In the genomic region with DNA sequence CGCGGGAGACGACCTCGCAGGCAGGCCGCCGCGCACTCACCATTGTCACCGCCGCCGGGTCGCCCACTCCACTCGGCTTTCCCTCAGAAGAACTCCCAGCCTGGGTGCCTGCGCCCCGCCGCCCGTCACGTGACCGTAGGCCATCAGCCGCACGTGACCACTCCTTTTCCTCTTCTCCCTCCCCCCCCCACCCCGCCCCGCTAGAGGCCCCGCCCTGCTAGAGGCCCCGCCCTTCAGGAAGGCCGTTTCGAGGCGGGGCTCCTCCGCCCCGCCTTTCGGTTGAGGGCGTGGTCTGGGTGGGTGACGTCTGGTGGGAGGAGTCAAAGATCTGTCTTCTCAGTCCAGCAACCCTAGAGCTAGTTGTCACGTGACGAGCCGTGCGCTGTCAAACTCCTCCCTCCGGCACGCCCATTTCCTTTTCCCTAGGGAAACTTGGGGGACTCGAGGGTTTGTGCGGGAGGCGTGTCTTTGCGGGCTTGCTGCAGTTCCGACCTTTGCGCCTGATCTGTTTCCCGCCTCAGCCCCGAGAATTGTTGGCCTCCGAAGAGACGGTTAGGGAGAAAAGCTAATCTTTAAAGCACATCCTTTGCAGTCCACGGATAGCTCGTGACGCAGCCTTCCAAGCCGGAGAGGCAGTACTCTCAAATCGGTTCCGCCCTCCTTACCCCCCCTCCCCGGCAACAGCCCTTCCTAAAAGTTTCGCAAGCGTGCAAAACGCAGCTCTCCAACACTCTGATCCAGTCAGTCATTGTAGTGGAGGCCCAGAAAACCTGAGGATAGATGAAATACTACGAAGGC, we compare ENCODE assay signal across 7 mouse cellular contexts. TPM values are rescaled to one million over a fixed set of nuclear protein-coding genes. Genes with fewer than 3 reads are reported as not detected.
DNase-seq lines count a peak whose midpoint lies in the region; ATAC-seq lines count a peak whose summit lies in the region.

TSS of gene Vps26a (minus strand) at position 188 of the 798 bp plus-strand sequence.

- H3K9ac ChIP-seq in embryonic facial prominence, embryonic 11.5 days (replicated peaks; ENCODE audit: low read length), result peak within 1 kb of the TSS; percentile 78
- peak within 1 kb of the TSS; percentile 88 for H3K9ac ChIP-seq in midbrain, embryonic 13.5 days (replicated peaks)

- DNase-seq in adrenal gland, postnatal 14 days, result peak; percentile 99
- DNase-seq in embryonic facial prominence, embryonic 11.5 days (ENCODE audit: low spot score), result peak; percentile 100
- peak; percentile 100 for DNase-seq in kidney, adult 11 months
- peak; percentile 99 for DNase-seq in limb, embryonic 10.5 days (ENCODE audit: low spot score)
- DNase-seq in spleen, adult 12 weeks (ENCODE audit: low spot score), result peak; percentile 98

- H3K4me1 ChIP-seq in embryonic facial prominence, embryonic 11.5 days (ENCODE audit: control insufficient read depth, insufficient read depth, low read length), result peaks cover 2% of the 10 kb centered on the region; the same call in 1 of the 2 replicates
- peaks cover 11% of the 10 kb centered on the region for H3K4me1 ChIP-seq in limb, embryonic 10.5 days
- peaks cover 27% of the 10 kb centered on the region for H3K4me1 ChIP-seq in midbrain, embryonic 13.5 days (replicated peaks)

- H3K27me3 ChIP-seq in embryonic facial prominence, embryonic 11.5 days (ENCODE audit: control insufficient read depth, insufficient read depth, low read length), result no peaks in the 10 kb centered on the region
- no peaks in the 10 kb centered on the region for H3K27me3 ChIP-seq in limb, embryonic 10.5 days (ENCODE audit: low read depth, poor library complexity, severe bottlenecking)
- H3K27me3 ChIP-seq in midbrain, embryonic 13.5 days, result no peaks in the 10 kb centered on the region

- WGBS in embryonic facial prominence, embryonic 11.5 days, result under 1% methylated on average over 53 of the region's 59 CpGs
- WGBS in limb, embryonic 10.5 days, result 1% methylated on average over 59 of the region's 59 CpGs
- under 1% methylated on average over 52 of the region's 59 CpGs for WGBS in midbrain, embryonic 13.5 days

- ATAC-seq in embryonic facial prominence, embryonic 11.5 days (replicated peaks; ENCODE audit: insufficient number of reproducible peaks, low FRiP score, low TSS enrichment, low read depth), result peak; percentile 85
- ATAC-seq in granulocyte monocyte progenitor cell, adult 5-6 weeks (replicated peaks; ENCODE audit: poor library complexity, severe bottlenecking), result peak; percentile 74
- peak; percentile 92 for ATAC-seq in midbrain, embryonic 13.5 days

- H3K36me3 ChIP-seq in embryonic facial prominence, embryonic 11.5 days (replicated peaks; ENCODE audit: control insufficient read depth, insufficient read depth, low read depth, low read length), result no peaks in the 10 kb centered on the region
- H3K36me3 ChIP-seq in limb, embryonic 10.5 days, result no peaks in the 10 kb centered on the region
- H3K36me3 ChIP-seq in midbrain, embryonic 13.5 days, result no peaks in the 10 kb centered on the region

- H3K9me3 ChIP-seq in embryonic facial prominence, embryonic 11.5 days (replicated peaks; ENCODE audit: control insufficient read depth, low read length), result no peaks in the 10 kb centered on the region
- no peaks in the 10 kb centered on the region for H3K9me3 ChIP-seq in limb, embryonic 10.5 days (replicated peaks)
- H3K9me3 ChIP-seq in midbrain, embryonic 13.5 days, result no peaks in the 10 kb centered on the region

- H3K4me3 ChIP-seq in embryonic facial prominence, embryonic 11.5 days (ENCODE audit: low read depth, low read length), result peak within 1 kb of the TSS; percentile 97
- H3K4me3 ChIP-seq in limb, embryonic 10.5 days, result peak within 1 kb of the TSS; percentile 97
- peak within 1 kb of the TSS; percentile 93 for H3K4me3 ChIP-seq in midbrain, embryonic 13.5 days (replicated peaks)

- H3K4me2 ChIP-seq in embryonic facial prominence, embryonic 11.5 days (ENCODE audit: low read depth, low read length), result peak within 1 kb of the TSS; percentile 62
- peak within 1 kb of the TSS; percentile 64 for H3K4me2 ChIP-seq in midbrain, embryonic 13.5 days (replicated peaks)

- H3K27ac ChIP-seq in embryonic facial prominence, embryonic 11.5 days (replicated peaks; ENCODE audit: low read depth, low read length), result peak within 1 kb of the TSS; percentile 47; the same call in 1 of the 2 replicates
- H3K27ac ChIP-seq in limb, embryonic 10.5 days, result peak within 1 kb of the TSS; percentile 88
- H3K27ac ChIP-seq in midbrain, embryonic 13.5 days, result peak within 1 kb of the TSS; percentile 85

RNA-seq across cellular contexts. Expression of gene Vps26a, which starts in this region (rescaled TPM):
- 49.3 and 53.0 TPM in 2 replicates for total RNA-seq in adrenal gland, postnatal 14 days (2021)
- 95.0 and 101 TPM in 2 replicates for polyA plus RNA-seq in embryonic facial prominence, embryonic 11.5 days (2014; fragmentation: Nextera tagmentation; extraction: Ambion mirVana)
- total RNA-seq in granulocyte monocyte progenitor cell, adult 5-6 weeks (2014; fragmentation: Nextera tagmentation), result 59.0 and 64.1 TPM in 2 replicates
- 69.8 and 92.6 TPM in 2 replicates for total RNA-seq in granulocyte monocyte progenitor cell, adult 5-6 weeks (2017)
- polyA plus RNA-seq in limb, embryonic 10.5 days (2016; fragmentation: Nextera tagmentation; extraction: Ambion mirVana), result 71.8 and 78.0 TPM in 2 replicates
- polyA plus RNA-seq in midbrain, embryonic 13.5 days (2015; fragmentation: Nextera tagmentation; extraction: Ambion mirVana), result 68.5 and 69.2 TPM in 2 replicates

Comparison
In these comparisons a context has a peak if more than half of its experiments do, and no peak if none do; other contexts are left out.
1. Peak in every context shown above with its lines: DNase-seq, ATAC-seq, H3K4me3 ChIP-seq and H3K27ac ChIP-seq.